Mouse (Mus musculus) megakaryocyte-erythroid progenitor cell, adult 5-6 weeks (primary cell): ENCODE measurements around the gene Nfkb1. TPM values are rescaled to one million over a fixed set of nuclear protein-coding genes. Genes with fewer than 3 reads are reported as not detected.
A peak's percentile ranks its signal among the peaks of the same experiment; 100 is the strongest.

Source experiments
- ATAC-seq: replicated peaks from 2 replicates; pipeline ENCODE4 v1.8.0; 2016; ENCODE audit warnings: mild to moderate bottlenecking, inconsistent platforms; ENCODE audit not compliant: severe bottlenecking, poor library complexity, low FRiP score, low TSS enrichment
- total RNA-seq, 2 experiments: library from RNA; stranded (forward) in 1 of 2; stranded (reverse) in 1 of 2; fragments of 200-1000, 215-1000 nt in 1 of 2; fragments of >200 nt in 1 of 2; fragmentation: Nextera tagmentation in 1 of 2; gene quantifications; 2 replicates each; pipeline ENCODE4 v1.2.3; 2014 to 2017

Nfkb1 gene
- total RNA-seq, 2 experiments from 2014 or later: 59.1 to 61.5 TPM

DNA sequence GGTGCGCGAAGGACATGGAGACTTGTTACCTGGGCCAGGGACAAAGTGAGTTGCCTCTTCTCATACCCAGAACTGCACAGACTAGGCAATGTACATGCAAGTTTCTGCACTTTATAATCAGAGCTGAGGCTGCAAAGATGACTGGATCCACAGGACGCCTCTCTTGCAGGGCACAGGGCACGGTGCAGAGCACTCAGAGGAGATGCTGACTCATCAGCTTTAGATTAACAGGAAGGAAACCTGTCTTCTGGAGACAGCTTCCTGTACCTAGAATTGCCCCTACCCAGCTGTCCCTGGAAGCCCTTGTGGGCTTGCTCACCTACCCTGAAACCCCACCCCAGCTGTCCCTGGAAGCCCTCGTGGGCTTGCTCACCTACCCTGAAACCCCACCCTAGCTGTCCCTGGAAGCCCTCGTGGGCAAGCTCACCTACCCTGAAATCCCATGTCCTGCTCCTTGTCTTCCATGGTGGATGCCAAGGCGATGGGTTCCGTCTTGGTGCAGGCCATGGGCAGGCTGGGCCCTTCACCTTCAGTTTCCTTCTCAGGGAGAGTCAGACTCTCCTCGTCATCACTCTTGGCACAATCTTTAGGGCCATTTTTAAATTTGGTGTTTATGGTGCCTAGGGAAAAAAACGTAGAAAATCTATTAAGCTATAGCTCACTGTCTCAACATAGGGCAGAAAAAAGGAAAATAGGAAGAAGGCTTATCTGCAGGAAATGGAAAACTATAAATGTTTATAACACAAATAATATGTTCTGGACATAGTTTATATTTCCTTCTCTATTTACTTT is 86.5 kb downstream of the Nfkb1 start:
- no peak for ATAC-seq

- ATAC-seq: no peak
Observed at GRCm38 (mm10) chr3:135602731-135603130, 88.6 kb downstream of the Nfkb1 start.

DNA sequence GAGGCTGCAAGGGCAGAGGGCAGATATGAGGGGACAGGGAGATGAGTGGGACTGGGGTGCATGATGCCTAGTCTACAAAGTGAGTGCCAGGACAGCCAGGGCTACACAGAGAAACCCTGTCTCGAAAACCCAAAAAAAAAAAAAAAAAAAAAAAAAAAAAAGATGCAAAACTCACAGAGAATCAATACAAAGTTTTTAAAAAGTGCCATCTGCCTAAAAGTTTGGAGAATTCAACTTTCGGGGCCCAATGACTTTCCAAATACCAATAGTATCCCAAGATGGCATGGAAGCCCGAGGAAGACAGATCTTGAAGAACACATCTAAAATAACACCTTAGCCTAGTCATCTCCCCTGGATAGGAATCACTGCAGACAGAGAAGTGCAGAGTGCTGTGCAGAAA is 93.0 kb downstream of the Nfkb1 start:
- ATAC-seq: no peak

DNA sequence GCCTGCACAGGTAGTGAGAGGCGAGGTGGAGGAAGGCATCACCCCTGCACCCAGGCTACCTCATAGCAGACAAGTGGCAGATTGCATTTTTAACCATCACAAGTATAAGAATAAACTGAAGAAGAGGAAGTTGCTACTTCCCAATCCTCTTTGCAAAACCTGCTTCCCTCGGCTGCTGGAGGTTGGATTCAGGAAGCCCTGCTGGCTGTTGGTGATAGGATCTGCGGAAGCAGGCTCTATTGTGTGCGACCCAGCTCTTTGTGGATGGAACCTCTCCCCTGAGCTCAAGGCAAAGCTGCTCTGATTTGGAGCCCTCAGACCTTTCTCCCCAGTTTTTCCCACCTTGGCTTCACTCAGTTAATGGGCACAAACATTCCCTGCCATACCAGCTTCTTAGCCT is 94.3 kb downstream of the Nfkb1 start:
- no peak for ATAC-seq

GRCm38 (mm10) chr3:135594238-135594917 is 97.0 kb downstream of the Nfkb1 start:
- peak; percentile 53 for ATAC-seq

- no peak for ATAC-seq
Observed at GRCm38 (mm10) chr3:135592011-135592410, 99.3 kb downstream of the Nfkb1 start.

GRCm38 (mm10) chr3:135591376-135591775 is 100.0 kb downstream of the Nfkb1 start:
- ATAC-seq: no peak

DNA sequence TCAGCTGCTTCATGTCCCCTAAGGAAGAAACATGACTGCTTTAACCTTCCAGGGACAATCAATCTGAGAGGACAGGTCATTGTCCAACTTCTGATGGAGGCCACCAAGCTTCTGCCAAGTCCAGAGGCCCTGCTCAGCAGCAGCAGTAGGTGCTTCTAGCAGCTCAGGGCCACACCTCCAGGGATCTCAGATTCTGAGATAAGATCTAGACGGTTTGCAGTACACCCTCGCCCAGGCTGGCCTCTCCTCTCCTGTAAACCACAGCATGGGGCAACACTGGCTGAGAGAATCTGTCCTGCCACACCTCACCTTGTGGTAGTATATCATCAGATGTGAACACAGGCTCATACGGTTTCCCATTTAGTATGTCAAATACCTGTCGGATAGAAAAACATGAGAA is 100.9 kb downstream of the Nfkb1 start:
- peak; percentile 27; the same call in 1 of the 2 replicates for ATAC-seq

- peak; percentile 45 for ATAC-seq
Observed at GRCm38 (mm10) chr3:135586471-135586880, 104.9 kb downstream of the Nfkb1 start.

DNA sequence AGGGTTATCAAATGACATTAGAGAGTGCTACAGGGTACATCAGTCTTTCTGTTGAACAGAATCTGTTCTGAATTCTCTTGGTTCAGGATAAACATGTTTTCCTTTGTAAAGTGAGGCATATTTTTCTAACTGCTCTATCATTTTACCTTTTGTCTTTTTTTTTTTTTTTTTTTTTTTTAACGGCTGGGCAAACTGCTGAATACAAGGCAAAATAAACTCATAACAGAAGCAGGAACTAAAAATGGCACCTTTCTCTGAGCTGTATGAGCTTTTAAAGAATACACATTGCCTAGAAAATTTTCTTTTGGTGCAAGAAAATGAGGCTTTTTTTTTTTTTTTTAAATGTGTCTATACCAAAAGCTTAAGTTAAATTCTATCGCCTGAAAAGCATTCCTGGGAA is 105.3 kb downstream of the Nfkb1 start:
- ATAC-seq: no peak

DNA sequence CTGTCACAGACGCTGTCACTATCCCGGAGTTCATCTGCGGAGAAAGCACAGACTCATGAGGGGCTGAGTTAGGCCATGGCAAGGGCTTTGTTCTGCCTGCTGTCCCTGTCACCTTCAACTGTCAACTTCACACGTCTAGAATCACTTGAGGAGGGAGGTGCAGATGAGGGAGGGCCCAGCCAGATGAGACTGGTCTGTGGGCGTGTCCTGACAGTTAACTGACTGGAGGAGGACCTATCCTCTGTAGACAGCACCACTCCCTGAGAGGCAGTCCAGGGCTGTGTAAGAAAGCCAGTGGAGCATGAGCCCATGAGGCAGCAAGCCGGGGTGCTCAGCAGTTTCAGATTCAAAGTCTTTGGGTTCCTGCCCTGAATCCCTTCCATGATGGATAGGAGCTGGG is 105.9 kb downstream of the Nfkb1 start:
- peak; percentile 94 for ATAC-seq

GRCm38 (mm10) chr3:135582246-135582645 is 109.1 kb downstream of the Nfkb1 start:
- ATAC-seq: no peak

GRCm38 (mm10) chr3:135581606-135582117 is 109.7 kb downstream of the Nfkb1 start:
- peak; percentile 71 for ATAC-seq

DNA sequence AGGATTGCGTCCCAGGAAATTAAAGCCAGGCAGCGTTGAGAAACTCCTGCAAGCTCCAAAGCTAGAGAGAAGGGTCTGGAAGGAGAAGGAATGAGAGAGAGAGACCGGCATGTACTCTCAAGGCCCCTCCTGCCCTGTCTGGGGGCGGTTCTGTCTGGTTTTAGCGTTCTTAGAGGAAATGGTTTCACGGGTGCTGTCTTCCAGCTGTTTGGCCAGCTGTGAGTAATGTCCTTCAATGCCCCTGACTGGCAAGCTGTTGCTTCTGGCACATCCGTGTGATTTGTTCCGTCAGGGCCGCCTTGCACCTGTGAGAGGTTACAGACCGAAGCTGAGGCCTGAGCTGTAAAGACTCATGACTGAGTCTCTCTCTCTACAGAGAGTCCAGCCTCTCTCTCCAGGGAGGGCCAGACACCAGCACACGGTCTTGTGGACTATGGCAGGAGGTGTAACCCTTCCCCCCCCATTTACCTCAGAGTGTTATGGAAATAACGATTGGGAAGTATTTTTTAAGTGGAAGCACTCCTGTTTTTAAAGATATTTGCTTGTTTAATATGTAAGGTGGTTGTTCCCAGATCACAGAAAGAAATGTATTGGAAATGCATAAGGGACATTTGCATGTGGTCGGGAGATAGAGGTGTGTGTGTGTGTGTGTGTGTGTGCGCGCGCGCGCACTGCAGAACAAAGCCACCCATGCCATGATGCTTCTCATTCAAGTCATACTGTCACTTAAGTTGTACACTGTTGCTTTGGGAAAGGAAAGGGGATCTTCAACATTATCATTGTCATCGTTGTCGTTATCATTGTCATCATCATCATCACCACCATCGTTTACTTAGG is 110.7 kb downstream of the Nfkb1 start:
- ATAC-seq: no peak

DNA sequence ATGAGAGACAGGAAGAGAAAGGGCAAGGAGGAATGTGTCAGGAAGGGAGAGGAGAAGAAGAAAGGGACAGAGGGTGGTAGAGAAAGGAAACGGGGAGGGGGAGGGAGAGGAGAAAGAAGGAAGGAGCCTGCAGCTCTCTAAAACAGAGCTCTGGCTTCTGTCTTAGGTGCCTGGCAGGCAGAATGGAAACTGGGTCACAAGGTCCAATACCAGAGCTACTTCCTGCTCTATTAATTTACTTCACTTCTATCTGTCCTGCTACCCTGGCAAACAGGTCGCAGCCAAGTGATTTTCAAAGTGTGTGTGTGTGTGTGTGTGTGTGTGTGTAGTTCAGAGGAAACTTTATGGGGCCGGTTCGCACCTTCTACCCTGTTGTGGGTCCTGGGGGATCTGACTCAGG is 112.2 kb downstream of the Nfkb1 start:
- no peak for ATAC-seq

DNA sequence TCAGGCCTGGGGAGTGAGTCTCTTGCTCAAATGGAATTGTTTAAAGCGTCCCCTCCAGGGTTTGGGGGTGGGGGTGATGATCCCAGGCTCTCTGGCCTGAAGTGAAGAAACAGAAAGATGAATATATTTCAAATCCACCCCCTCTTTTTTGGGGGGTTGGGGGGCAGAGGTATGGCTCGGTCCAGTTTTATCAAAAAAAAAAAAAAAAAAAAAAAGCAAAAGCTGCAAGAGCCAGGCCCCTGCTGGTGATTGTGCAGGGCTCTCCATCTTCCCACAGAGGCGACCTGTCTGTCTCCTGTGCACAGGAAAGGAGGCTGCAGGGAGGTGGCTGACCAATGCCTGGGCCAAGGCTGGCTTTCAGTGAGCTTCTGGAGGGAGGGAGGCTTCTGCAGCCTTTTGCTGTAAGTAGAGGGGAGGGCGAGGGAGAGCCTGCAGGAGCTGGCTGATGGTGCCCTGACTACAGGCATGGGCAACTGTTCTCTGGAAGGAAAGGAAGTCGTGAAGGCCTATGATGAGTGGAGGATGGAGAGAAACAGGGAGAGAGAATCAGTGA is 112.7 kb downstream of the Nfkb1 start:
- ATAC-seq: no peak

DNA sequence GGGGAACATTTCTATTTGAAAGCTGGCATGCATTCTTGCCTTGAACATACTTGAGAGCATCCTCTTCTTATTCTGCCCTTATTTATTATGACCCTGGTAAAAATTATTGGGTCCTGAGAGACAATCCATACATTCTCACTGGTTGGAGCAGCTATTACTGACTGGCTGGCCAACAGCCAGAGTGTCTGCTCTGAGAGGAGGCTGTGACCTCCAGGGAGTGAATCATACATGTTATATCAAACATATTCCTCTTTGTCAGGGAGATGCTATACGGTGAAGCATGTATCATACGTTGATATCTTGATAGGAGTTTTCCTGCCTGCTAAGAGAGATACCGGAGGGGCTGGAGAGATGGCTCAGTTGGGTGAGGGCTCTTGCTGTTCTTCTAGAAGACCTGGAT is 116.2 kb downstream of the Nfkb1 start:
- no peak for ATAC-seq

DNA sequence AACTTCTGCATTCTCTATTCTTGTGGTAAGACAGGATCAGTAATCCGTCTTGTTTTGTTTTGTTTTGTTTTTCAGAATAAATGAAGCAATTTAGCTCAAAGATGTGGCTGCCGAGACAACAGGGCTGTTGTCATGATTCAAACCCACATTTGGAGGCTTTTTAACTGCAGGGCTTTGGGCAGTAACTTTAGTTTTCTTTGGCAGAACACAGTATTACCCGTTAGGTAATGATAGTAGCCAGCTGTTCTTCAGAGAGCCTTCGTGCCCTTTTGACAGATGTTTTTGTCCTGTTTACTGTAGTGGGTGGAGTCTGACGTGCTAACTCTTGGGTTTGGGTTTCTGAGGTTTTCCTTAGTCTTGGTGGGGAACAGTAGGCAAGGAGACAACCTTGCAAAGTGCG is 118.3 kb downstream of the Nfkb1 start:
- no peak for ATAC-seq

- no peak for ATAC-seq
Observed at GRCm38 (mm10) chr3:135571540-135571939, 119.8 kb downstream of the Nfkb1 start.

GRCm38 (mm10) chr3:135568633-135569032 is 122.7 kb downstream of the Nfkb1 start:
- ATAC-seq: peak; percentile 66
